Mouse (Mus musculus) liver, embryonic 13.5 days (tissue): ENCODE data around the gene Slc22a3. TPM values are rescaled to one million over a fixed set of nuclear protein-coding genes. Genes with fewer than 3 reads are reported as not detected.

Source experiments
- ATAC-seq: fragments of 200-750 bp; cut with Nextera tagmentation; 2 replicates; pipeline ENCODE4 v1.8.0; 2017; ENCODE audit warnings: low read depth, mild to moderate bottlenecking, moderate number of reproducible peaks, moderate library complexity
- DNase-seq: peaks from one replicate; pipeline ENCODE4 v3.0.0; 2022
- H3K27ac ChIP-seq: fragments of 300-500 bp; sonication (generic); 2 replicates; pipeline ENCODE4 v1.5.1; 2015; ENCODE audit warnings: moderate library complexity, mild to moderate bottlenecking, inconsistent platforms
- H3K27me3 ChIP-seq: fragments of 300-500 bp; sonication (generic); 2 replicates; pipeline ENCODE4 v1.6.1; 2015; ENCODE audit warnings: mild to moderate bottlenecking, inconsistent platforms
- H3K36me3 ChIP-seq: fragments of 300-500 bp; sonication (generic); 2 replicates; pipeline ENCODE4 v1.6.1; 2015; ENCODE audit warnings: mild to moderate bottlenecking, inconsistent platforms
- H3K4me1 ChIP-seq: fragments of 300-500 bp; sonication (generic); replicated peaks from 2 replicates; pipeline ENCODE4 v1.6.1; 2015; ENCODE audit warnings: inconsistent platforms
- H3K4me2 ChIP-seq: fragments of 300-500 bp; sonication (generic); 2 replicates; pipeline ENCODE4 v1.6.1; 2015; ENCODE audit warnings: inconsistent platforms, mild to moderate bottlenecking, moderate library complexity
- H3K4me3 ChIP-seq: fragments of 300-500 bp; sonication (generic); replicated peaks from 2 replicates; pipeline ENCODE4 v1.5.1; 2015; ENCODE audit warnings: mild to moderate bottlenecking, inconsistent platforms
- H3K9ac ChIP-seq: fragments of 300-500 bp; sonication (generic); 2 replicates; pipeline ENCODE4 v1.6.1; 2015; ENCODE audit warnings: mild to moderate bottlenecking, inconsistent platforms
- H3K9me3 ChIP-seq: fragments of 300-500 bp; sonication (generic); replicated peaks from 2 replicates; pipeline ENCODE4 v1.6.1; 2016; ENCODE audit warnings: inconsistent platforms
- WGBS: fragments of 180-500 bp; shearing (Covaris S2); methylation state at CpG from one replicate; pipeline ENCODE4 v1.1.7; 2015; ENCODE audit not compliant: insufficient replicate concordance; 5-methylcytosine and 5-hydroxymethylcytosine counted together
- polyA plus RNA-seq: library from polyadenylated mRNA; unstranded; fragments of >200 nt; fragmentation: Nextera tagmentation; extraction: Ambion mirVana; gene quantifications from 2 replicates; pipeline ENCODE4 v1.2.1, GENCODE M21; 2015

Gene Slc22a3
- 1.5 and 1.8 TPM in 2 replicates for polyA plus RNA-seq

DNA sequence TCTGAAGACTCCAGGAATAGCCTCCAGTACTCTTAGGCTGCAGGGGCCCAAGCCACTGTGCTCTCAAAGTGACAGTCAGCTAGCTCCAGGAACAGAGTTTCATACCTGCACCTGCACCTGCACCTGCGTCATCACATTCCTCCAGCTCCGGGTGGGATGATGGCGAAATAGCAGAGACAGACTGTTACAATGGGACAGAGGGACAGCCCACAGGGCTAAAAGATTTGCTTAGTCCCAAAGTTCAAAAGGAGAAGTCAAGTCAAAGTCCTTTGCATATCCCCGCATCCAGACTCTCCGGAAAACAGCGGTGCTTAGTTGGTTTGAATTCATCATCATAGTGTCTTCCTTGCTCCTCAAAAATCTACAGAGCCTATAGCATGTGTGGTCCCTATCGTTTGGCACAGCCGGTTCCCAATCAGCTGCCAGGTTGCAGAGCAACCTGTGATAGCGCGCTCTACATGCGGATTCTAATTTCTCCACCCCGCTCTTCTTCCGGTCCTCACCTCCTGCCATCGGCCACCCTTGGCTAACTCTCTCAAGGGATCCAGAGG, at the start of gene Slc22a3:
Slc22a3 (minus strand) TSS at position 51 of the 551 bp plus-strand sequence.
- WGBS, result 7% methylated on average over 14 of the region's 14 CpGs

DNA sequence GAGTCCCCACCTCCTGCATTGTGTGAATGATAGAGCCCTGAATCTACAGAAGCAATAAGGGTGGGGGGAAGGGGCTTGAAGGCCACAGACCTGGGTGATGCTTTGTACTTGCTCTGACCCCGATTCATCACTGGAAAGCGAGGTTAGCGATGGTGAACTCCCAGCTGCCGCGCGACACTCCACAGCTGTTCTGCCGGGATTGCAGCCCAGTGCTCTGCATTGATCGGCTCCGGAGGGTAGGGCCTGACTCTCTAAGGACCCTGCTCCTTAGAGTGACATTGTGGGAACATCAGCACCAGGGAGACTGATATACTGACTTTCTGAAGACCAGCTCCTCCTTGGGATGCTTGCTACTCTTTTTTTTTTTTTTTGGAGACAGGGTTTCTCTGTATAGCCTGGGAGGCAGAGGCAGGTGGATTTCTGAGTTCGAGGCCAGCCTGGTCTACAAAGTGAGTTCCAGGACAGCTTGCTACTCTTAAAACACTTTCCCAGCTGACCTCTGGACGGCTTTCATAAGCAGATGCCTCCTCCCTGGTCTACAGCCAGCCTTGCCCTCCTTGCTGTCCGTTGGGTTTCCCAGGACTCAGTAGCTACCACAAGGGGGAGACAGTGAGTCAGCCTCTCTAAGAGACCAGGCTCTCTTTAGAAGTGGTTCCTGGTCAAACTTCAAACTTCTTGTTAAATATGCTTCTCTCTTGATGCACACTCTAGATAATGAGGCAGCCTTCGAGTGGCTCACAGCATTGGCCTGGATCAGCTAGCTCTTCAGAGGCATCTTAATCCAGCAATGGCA, 27.0 kb upstream of the Slc22a3 start:
- Histone ChIP-seq H3K27ac (no peak overlapping the region), H3K4me1 (no peaks in the 10 kb centered on the region), H3K4me3 (no peak overlapping the region), H3K27me3 (0 out of 2 replicates have a peak, but pooled peaks cover 7% of the 10 kb centered on the region), H3K9ac (no peak overlapping the region), H3K9me3 (no peaks in the 10 kb centered on the region), H3K4me2 (no peak overlapping the region), H3K36me3 (no peaks in the 10 kb centered on the region)
- no peak for ATAC-seq
- peak; percentile 29 for DNase-seq
- 46% methylated on average over 13 of the region's 13 CpGs for WGBS

More for the DNA sequence above, at the start of gene Slc22a3:
- no peaks in the 10 kb centered on the region for H3K36me3 ChIP-seq
- no peaks in the 10 kb centered on the region for H3K9me3 ChIP-seq
- H3K4me1 ChIP-seq, result peaks cover 35% of the 10 kb centered on the region
- H3K4me3 ChIP-seq, result peak within 1 kb of the TSS; percentile 51
- no peak within 1 kb of the TSS for H3K27ac ChIP-seq
- H3K4me2 ChIP-seq, result peak within 1 kb of the TSS; percentile 68
- peak within 1 kb of the TSS; percentile 50 for H3K9ac ChIP-seq
- DNase-seq (no peak), ATAC-seq (peak; percentile 49)
- H3K27me3 ChIP-seq, result peaks cover 52% of the 10 kb centered on the region

DNA sequence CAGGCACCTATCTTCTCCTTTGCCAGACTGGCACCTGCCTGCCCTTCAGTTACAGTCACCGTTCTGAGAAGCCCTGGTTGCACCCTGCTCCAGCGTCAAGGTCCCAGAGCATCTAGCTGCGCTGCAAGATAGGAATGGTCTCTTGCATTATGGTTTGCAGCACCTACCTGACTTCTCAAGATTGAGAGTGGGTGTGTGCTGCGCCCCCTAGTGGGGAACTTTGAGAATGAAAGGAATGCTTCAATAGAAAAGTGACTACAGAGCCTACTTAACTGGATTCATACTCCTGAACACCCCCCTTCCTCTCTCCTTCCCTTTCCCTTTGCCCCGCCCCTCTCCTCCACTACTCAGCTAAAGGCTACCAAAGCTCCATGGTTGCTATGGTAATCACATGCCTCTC, 24.6 kb upstream of the Slc22a3 start:
- Histone ChIP-seq H3K4me3 (no peak overlapping the region), H3K27me3 (0 out of 2 replicates have a peak, but pooled peaks cover 4% of the 10 kb centered on the region), H3K9ac (no peak overlapping the region), H3K27ac (no peak overlapping the region), H3K4me1 (no peaks in the 10 kb centered on the region), H3K36me3 (no peaks in the 10 kb centered on the region), H3K4me2 (no peak overlapping the region), H3K9me3 (no peaks in the 10 kb centered on the region)
- WGBS, result 24% methylated on average over 5 of the region's 5 CpGs
- DNase-seq (peak; percentile 14), ATAC-seq (no peak)

DNA sequence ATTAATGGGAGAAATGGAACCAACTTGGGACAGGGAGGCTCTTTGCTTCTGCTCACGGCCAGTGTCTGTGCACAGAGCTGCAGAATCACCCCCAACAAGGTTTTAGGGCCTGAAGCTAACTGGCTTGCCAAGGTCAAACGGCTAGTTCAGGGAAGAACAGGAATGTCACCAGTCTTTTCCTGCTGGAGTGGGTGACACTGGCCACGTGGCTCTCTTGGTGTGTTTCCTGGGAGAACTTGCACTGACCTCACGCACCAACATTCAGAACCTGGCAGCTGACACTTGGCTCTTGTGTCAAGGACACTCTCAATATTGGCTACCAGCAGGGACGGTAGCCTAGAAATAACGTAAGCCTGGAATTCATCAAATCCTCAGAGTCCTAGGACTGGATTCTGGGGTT, 22.6 kb upstream of the Slc22a3 start:
- 66% methylated on average over 6 of the region's 6 CpGs for WGBS
- H3K4me2 ChIP-seq, result no peak overlapping the region
- 0 out of 2 replicates have a peak, but pooled peaks cover 4% of the 10 kb centered on the region for H3K27me3 ChIP-seq
- DNase-seq (no peak), ATAC-seq (no peak)
- H3K27ac ChIP-seq, result no peak overlapping the region
- no peaks in the 10 kb centered on the region for H3K9me3 ChIP-seq
- H3K9ac ChIP-seq, result no peak overlapping the region
- H3K4me3 ChIP-seq, result no peak overlapping the region
- no peaks in the 10 kb centered on the region for H3K36me3 ChIP-seq
- no peaks in the 10 kb centered on the region for H3K4me1 ChIP-seq

DNA sequence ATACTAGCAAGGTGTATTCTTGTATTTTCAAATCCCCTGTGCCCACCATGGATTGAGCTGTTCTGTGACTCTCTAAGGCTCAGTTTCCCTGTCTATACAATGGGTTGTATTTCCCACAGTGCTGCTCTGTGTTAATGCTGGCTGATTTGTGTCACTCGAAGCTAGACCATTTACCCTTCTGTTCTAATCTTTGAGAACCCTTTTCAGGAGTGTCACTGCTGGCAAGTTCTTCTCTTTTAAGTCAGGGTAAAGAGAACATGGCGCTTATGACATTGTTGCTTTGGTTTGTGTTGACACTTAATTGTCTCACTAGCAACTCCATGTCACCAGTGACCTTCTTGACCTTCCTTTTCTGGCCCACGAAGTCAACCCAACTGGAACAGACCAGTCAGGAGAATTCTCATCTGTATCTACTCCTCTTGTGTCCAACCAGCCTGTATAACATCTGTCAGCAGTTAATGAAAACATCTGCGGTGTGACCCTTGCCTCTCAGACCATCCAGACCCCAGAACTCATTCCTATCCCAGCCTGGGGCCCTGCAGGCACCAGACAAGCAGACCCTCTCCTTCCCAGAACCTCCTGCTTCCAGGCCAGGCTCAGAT, 22.0 kb upstream of the Slc22a3 start:
- no peak for ATAC-seq
- no peak for DNase-seq
- Histone ChIP-seq H3K4me1 (no peaks in the 10 kb centered on the region), H3K9ac (no peak overlapping the region), H3K9me3 (no peaks in the 10 kb centered on the region), H3K27ac (no peak overlapping the region), H3K27me3 (0 out of 2 replicates have a peak, but pooled peaks cover 4% of the 10 kb centered on the region), H3K36me3 (no peaks in the 10 kb centered on the region), H3K4me2 (no peak overlapping the region), H3K4me3 (no peak overlapping the region)
- 53% methylated on average over 4 of the region's 4 CpGs for WGBS

DNA sequence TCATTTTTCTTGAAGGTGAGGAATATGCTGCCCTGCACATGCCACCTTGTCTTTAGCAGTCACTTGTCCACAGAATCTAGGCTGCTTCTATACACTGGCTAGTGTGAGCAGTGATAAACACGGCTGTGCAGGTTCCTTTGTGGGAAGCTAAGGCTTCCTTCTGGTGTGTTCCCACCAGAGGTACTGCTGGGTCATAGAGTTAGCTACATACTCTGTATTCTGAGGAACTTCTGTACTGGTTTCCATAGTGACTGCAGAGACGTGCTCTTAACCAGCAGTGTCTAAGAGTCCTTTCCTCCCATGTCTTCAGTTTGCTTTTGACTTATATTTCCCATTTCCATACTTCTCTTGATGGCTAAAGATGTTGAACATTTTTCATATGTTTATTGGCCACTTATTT, 11.6 kb upstream of the Slc22a3 start:
- WGBS, result 17% methylated on average over 2 of the region's 2 CpGs
- H3K9me3 ChIP-seq, result no peaks in the 10 kb centered on the region; the same call in 1 of the 2 replicates
- no peak overlapping the region for H3K4me2 ChIP-seq
- H3K4me3 ChIP-seq, result no peak overlapping the region
- peaks cover 3% of the 10 kb centered on the region; the same call in 1 of the 2 replicates for H3K4me1 ChIP-seq
- H3K27ac ChIP-seq, result no peak overlapping the region
- no peak overlapping the region for H3K9ac ChIP-seq
- H3K36me3 ChIP-seq, result no peaks in the 10 kb centered on the region
- DNase-seq, result no peak
- H3K27me3 ChIP-seq, result no peaks in the 10 kb centered on the region
- ATAC-seq, result no peak

DNA sequence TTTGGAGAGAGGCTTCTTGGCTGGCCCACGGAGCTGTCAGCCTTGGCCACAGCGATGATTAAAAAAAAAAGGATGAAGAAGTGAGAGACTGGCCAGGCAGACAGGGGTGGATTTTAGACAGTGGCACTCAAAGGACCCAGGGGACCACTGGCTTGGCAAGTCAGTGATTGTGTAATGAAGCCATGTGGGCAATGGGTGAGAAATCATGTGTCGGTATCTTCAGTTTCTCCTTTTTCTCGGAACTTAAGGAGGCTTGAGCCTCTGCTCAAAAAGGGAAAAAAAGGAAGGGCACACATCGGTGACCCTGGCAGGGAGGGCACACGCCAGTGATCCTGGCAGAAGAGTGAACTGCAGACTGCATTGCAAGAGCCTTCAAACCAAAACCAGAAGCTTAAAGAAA, 10.7 kb upstream of the Slc22a3 start:
- Histone ChIP-seq H3K27me3 (no peaks in the 10 kb centered on the region), H3K9me3 (no peaks in the 10 kb centered on the region; the same call in 1 of the 2 replicates), H3K36me3 (no peaks in the 10 kb centered on the region), H3K4me2 (no peak overlapping the region), H3K4me1 (peaks cover 9% of the 10 kb centered on the region), H3K4me3 (no peak overlapping the region), H3K9ac (no peak overlapping the region), H3K27ac (no peak overlapping the region)
- DNase-seq, result no peak
- ATAC-seq, result no peak
- 52% methylated on average over 6 of the region's 6 CpGs for WGBS

DNA sequence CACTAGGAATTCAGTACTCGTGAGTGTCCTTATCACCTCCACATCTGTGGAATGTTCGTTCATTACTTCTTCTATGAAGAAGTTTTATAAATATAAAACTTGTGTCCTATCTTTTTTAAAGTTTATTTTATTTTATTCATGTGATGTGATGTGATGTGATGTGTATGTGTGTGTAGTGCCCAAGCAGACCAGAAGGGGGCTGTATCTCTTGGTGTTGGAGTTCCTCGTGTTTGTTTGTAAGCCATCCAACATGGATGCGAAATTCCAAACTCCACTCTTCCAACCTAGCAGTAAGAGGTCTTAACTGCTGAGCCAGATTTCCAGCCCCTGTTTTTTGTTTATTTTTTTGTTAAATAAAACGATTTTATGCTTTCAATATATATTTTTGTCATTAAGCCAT, 6.5 kb upstream of the Slc22a3 start:
- no peaks in the 10 kb centered on the region for H3K9me3 ChIP-seq
- DNase-seq (no peak), ATAC-seq (no peak)
- H3K9ac ChIP-seq, result no peak overlapping the region
- peaks cover 2% of the 10 kb centered on the region for H3K27me3 ChIP-seq
- H3K4me3 ChIP-seq, result no peak overlapping the region
- peaks cover 22% of the 10 kb centered on the region for H3K4me1 ChIP-seq
- 36% methylated on average over 5 of the region's 5 CpGs for WGBS
- H3K36me3 ChIP-seq, result no peaks in the 10 kb centered on the region
- H3K4me2 ChIP-seq, result no peak overlapping the region
- H3K27ac ChIP-seq, result no peak overlapping the region

DNA sequence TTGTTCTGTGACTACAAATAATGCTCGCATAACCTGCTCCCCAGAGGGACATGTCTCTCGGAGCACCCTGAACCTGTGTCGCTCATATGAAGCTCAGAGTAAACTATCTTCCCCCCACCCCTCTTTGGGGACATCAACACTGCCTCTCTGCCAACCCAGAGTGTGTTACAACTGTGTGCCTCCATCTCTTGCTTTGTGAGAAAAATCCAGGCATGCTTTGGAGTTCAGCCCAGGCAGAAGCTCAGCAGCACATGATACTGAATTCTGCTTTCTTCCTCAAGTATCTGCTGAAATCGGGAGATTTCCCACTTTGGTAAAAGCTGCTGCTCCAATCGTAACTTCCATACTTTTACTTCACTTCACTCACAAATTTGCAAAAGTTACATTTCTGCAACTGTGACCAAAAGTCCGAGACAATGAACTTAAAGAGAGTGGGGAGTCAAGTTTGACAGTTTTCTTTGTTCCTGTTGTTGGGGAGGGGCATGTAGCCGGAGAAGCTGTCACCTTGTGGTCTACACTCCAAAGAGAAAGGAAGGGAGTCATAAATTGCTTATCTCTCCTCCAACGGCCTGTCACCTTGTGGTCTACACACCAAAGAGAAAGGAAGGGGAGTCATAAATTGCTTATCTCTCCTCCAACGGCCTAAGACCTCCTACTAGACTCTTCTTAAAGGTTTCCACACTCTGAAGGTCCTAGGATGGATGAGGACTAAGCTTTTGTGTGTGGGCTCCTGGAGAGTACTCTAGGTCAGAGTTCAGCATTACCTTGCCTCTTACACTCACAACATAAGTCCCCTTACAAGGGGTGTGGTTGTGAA, 5.8 kb upstream of the Slc22a3 start:
- no peak overlapping the region for H3K27ac ChIP-seq
- ATAC-seq (peak; percentile 79), DNase-seq (no peak)
- peaks cover 8% of the 10 kb centered on the region for H3K27me3 ChIP-seq
- H3K9ac ChIP-seq, result no peak overlapping the region
- H3K4me3 ChIP-seq, result no peak overlapping the region
- H3K36me3 ChIP-seq, result no peaks in the 10 kb centered on the region
- H3K4me1 ChIP-seq, result peaks cover 19% of the 10 kb centered on the region
- H3K4me2 ChIP-seq, result 0 out of 2 replicates have a peak overlapping the region, but pooled peaks have one; percentile 6
- 16% methylated on average over 9 of the region's 9 CpGs for WGBS
- H3K9me3 ChIP-seq, result no peaks in the 10 kb centered on the region

DNA sequence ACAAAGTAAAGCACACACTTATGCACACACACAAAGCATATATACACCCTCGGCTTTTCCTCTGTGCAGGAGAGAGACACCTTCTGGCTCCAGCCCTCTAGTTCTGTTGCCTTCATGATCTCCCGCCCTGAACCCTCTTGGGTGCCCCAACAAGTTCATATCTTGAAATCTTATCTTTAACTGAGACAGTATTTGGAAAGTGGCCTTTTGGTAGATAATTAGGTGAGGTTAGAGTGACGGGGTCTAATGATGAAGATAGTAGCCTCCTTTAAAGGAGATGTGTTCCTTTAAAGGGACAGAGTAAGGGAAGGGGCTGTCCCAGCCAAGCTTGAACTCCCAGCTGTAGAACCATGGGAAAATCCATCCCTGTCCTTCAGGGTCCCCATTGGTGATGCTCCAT, 3.7 kb upstream of the Slc22a3 start:
- no peaks in the 10 kb centered on the region for H3K36me3 ChIP-seq
- no peak overlapping the region for H3K4me3 ChIP-seq
- no peak for DNase-seq
- H3K9ac ChIP-seq, result no peak overlapping the region
- no peak overlapping the region for H3K27ac ChIP-seq
- 26% methylated on average over 3 of the region's 3 CpGs for WGBS
- H3K9me3 ChIP-seq, result no peaks in the 10 kb centered on the region
- peaks cover 36% of the 10 kb centered on the region for H3K4me1 ChIP-seq
- no peak for ATAC-seq
- no peak overlapping the region for H3K4me2 ChIP-seq
- peaks cover 30% of the 10 kb centered on the region for H3K27me3 ChIP-seq

DNA sequence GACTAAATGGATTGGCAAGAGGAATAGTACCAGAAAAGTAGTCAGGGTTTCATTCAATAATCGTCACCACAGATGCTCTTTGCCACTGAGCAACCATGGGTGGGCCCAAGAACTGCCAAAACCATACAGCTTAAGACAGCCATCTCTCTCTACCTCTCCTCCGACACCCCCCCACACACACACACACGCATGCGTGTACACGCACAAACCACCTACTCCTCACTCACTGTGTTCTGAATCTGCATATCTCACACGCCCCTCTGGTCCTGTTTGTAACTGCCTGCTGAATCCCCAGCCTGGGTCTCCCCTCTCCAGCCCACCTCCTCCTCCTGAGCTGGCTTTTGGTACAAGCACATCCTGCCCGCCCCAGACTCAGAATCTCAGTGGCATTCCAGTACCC, 872 bp upstream of the Slc22a3 start:
- no peak overlapping the region for H3K4me2 ChIP-seq
- ATAC-seq (no peak), DNase-seq (no peak)
- H3K4me1 ChIP-seq, result peaks cover 41% of the 10 kb centered on the region
- no peak overlapping the region for H3K4me3 ChIP-seq
- no peak overlapping the region for H3K27ac ChIP-seq
- no peaks in the 10 kb centered on the region for H3K9me3 ChIP-seq
- no peak overlapping the region for H3K9ac ChIP-seq
- WGBS, result 37% methylated on average over 7 of the region's 7 CpGs
- no peaks in the 10 kb centered on the region for H3K36me3 ChIP-seq
- H3K27me3 ChIP-seq, result peaks cover 52% of the 10 kb centered on the region
